20 mouse cellular contexts compared by ENCODE assay signal in genomic region chr19:33225002-33225376, GRCm38 (mm10).
DNase-seq lines count a peak whose midpoint lies in the region; ATAC-seq and TF ChIP-seq lines count a peak whose summit lies in the region.
"Had no signal": no experiment of that assay in that cellular context is flagged by ENCODE, and none has a peak within 500 bp of the region (broad histone marks: within the 10 kb centered on the region; RNA-seq: fewer than 3 reads in every experiment).

No protein-coding gene starts in this region.

- H3K27ac ChIP-seq in hindbrain, postnatal 0 days, result peak overlapping the region; percentile 49; the same call in 1 of the 2 replicates
- H3K27ac ChIP-seq in hindbrain, embryonic 14.5 days, result no peak overlapping the region
- peak overlapping the region; percentile 75 for H3K27ac ChIP-seq in midbrain, embryonic 16.5 days (ENCODE audit: low read length)
- no peak overlapping the region for H3K27ac ChIP-seq in midbrain, embryonic 14.5 days (replicated peaks; ENCODE audit: low read depth, low read length)
- peak overlapping the region; percentile 66; the same call in 1 of the 2 replicates for H3K27ac ChIP-seq in embryonic fibroblast, embryonic 13.5 days (ENCODE audit: insufficient read depth, low read length)
- H3K27ac ChIP-seq in olfactory bulb, adult 2 months (ENCODE audit: insufficient read depth, low read depth, low read length), result peak overlapping the region; percentile 13; the same call in 1 of the 2 replicates
- H3K27ac ChIP-seq in kidney, embryonic 16.5 days (ENCODE audit: low read length), result no peak overlapping the region
- H3K27ac ChIP-seq: forebrain, embryonic 13.5 days; heart, embryonic 10.5 days; hindbrain, embryonic 12.5 days had no signal

- no peak for ATAC-seq in hindbrain, postnatal 0 days
- ATAC-seq in hindbrain, embryonic 14.5 days (ENCODE audit: low FRiP score), result no peak
- ATAC-seq in midbrain, embryonic 16.5 days, result no peak
- ATAC-seq in midbrain, embryonic 14.5 days (ENCODE audit: low FRiP score, low TSS enrichment), result no peak
- no peak for ATAC-seq in kidney, embryonic 16.5 days (ENCODE audit: low FRiP score, low TSS enrichment)
- ATAC-seq: intestine, postnatal 0 days had no signal

- H3K9ac ChIP-seq in hindbrain, postnatal 0 days (replicated peaks; ENCODE audit: low read length), result no peak overlapping the region
- H3K9ac ChIP-seq in hindbrain, embryonic 14.5 days, result no peak overlapping the region
- H3K9ac ChIP-seq in midbrain, embryonic 16.5 days (ENCODE audit: low read depth, low read length), result peak overlapping the region; percentile 58; the same call in 1 of the 2 replicates
- no peak overlapping the region for H3K9ac ChIP-seq in midbrain, embryonic 14.5 days (replicated peaks; ENCODE audit: low read length)
- no peak overlapping the region for H3K9ac ChIP-seq in kidney, embryonic 16.5 days (replicated peaks; ENCODE audit: low read length)
- H3K9ac ChIP-seq: forebrain, embryonic 13.5 days; hindbrain, embryonic 12.5 days; neural tube, embryonic 15.5 days had no signal

- no peak for DNase-seq in hindbrain, postnatal 0 days (ENCODE audit: low spot score)
- no peak for DNase-seq in hindbrain, embryonic 14.5 days (ENCODE audit: low spot score)
- DNase-seq in midbrain, embryonic 14.5 days, result no peak
- DNase-seq: gastrocnemius, postnatal 36 days; kidney, postnatal 10 days; left cerebral cortex, postnatal 4 days; liver; lung, adult 18-20 months; lung, postnatal 36 days; right cerebral cortex, postnatal 14 days had no signal

- H3K4me3 ChIP-seq in hindbrain, postnatal 0 days (ENCODE audit: low read length), result no peak overlapping the region
- no peak overlapping the region for H3K4me3 ChIP-seq in hindbrain, embryonic 14.5 days (replicated peaks; ENCODE audit: low read length)
- H3K4me3 ChIP-seq in midbrain, embryonic 16.5 days (ENCODE audit: low read depth, low read length), result no peak overlapping the region
- H3K4me3 ChIP-seq in midbrain, embryonic 14.5 days (replicated peaks; ENCODE audit: low read depth, low read length), result no peak overlapping the region
- no peak overlapping the region for H3K4me3 ChIP-seq in embryonic fibroblast, embryonic 13.5 days (ENCODE audit: insufficient read depth, low read length)
- no peak overlapping the region for H3K4me3 ChIP-seq in olfactory bulb, adult 2 months (ENCODE audit: insufficient read depth, low read depth, low read length)
- H3K4me3 ChIP-seq in kidney, embryonic 16.5 days (ENCODE audit: low read length), result no peak overlapping the region
- H3K4me3 ChIP-seq: erythroblast, embryonic 14.5 days; forebrain, embryonic 13.5 days; heart, embryonic 10.5 days; hindbrain, embryonic 12.5 days; neural tube, embryonic 15.5 days had no signal

- H3K9me3 ChIP-seq in hindbrain, postnatal 0 days (ENCODE audit: low read length), result no peaks in the 10 kb centered on the region
- H3K9me3 ChIP-seq in hindbrain, embryonic 14.5 days (ENCODE audit: control insufficient read depth, low read length), result no peaks in the 10 kb centered on the region
- no peaks in the 10 kb centered on the region for H3K9me3 ChIP-seq in midbrain, embryonic 16.5 days (replicated peaks; ENCODE audit: control insufficient read depth, low read length, poor library complexity, severe bottlenecking)
- no peaks in the 10 kb centered on the region for H3K9me3 ChIP-seq in midbrain, embryonic 14.5 days (ENCODE audit: control insufficient read depth, low read length)
- H3K9me3 ChIP-seq in kidney, embryonic 16.5 days (ENCODE audit: low read length), result no peaks in the 10 kb centered on the region
- H3K9me3 ChIP-seq: forebrain, embryonic 13.5 days; heart, embryonic 10.5 days; hindbrain, embryonic 12.5 days; neural tube, embryonic 15.5 days had no signal

- H3K36me3 ChIP-seq in hindbrain, postnatal 0 days (ENCODE audit: insufficient read depth, low read length), result no peaks in the 10 kb centered on the region
- H3K36me3 ChIP-seq in hindbrain, embryonic 14.5 days (replicated peaks; ENCODE audit: control insufficient read depth, insufficient read depth), result no peaks in the 10 kb centered on the region
- H3K36me3 ChIP-seq in midbrain, embryonic 16.5 days (ENCODE audit: control insufficient read depth, insufficient read depth, low read length), result no peaks in the 10 kb centered on the region
- no peaks in the 10 kb centered on the region for H3K36me3 ChIP-seq in midbrain, embryonic 14.5 days (ENCODE audit: control insufficient read depth, insufficient read depth, low read length)
- no peaks in the 10 kb centered on the region for H3K36me3 ChIP-seq in kidney, embryonic 16.5 days (ENCODE audit: insufficient read depth, low read length)
- H3K36me3 ChIP-seq: heart, embryonic 10.5 days; hindbrain, embryonic 12.5 days; neural tube, embryonic 15.5 days had no signal

- no peaks in the 10 kb centered on the region for H3K27me3 ChIP-seq in hindbrain, postnatal 0 days (ENCODE audit: insufficient read depth, low read length)
- H3K27me3 ChIP-seq in hindbrain, embryonic 14.5 days (ENCODE audit: control insufficient read depth, insufficient read depth, low read length), result no peaks in the 10 kb centered on the region
- H3K27me3 ChIP-seq in midbrain, embryonic 16.5 days (ENCODE audit: control insufficient read depth, insufficient read depth, low read depth, low read length), result no peaks in the 10 kb centered on the region
- no peaks in the 10 kb centered on the region for H3K27me3 ChIP-seq in midbrain, embryonic 14.5 days (ENCODE audit: control insufficient read depth, insufficient read depth, low read length)
- no peaks in the 10 kb centered on the region for H3K27me3 ChIP-seq in kidney, embryonic 16.5 days (ENCODE audit: insufficient read depth, low read length)
- H3K27me3 ChIP-seq: forebrain, embryonic 13.5 days; hindbrain, embryonic 12.5 days; neural tube, embryonic 15.5 days had no signal

- H3K4me1 ChIP-seq in hindbrain, postnatal 0 days (ENCODE audit: insufficient read depth, low read length), result peaks cover 5% of the 10 kb centered on the region; the same call in 1 of the 2 replicates
- peaks cover 11% of the 10 kb centered on the region; the same call in 1 of the 2 replicates for H3K4me1 ChIP-seq in hindbrain, embryonic 14.5 days (replicated peaks; ENCODE audit: control insufficient read depth, insufficient read depth, low read length)
- peaks cover 24% of the 10 kb centered on the region for H3K4me1 ChIP-seq in midbrain, embryonic 16.5 days (ENCODE audit: control insufficient read depth, insufficient read depth, low read length)
- peaks cover 16% of the 10 kb centered on the region for H3K4me1 ChIP-seq in midbrain, embryonic 14.5 days (ENCODE audit: control insufficient read depth, insufficient read depth, low read length)
- peaks cover 2% of the 10 kb centered on the region for H3K4me1 ChIP-seq in embryonic fibroblast, embryonic 13.5 days (ENCODE audit: control insufficient read depth, insufficient read depth, low read length)
- peaks cover 10% of the 10 kb centered on the region for H3K4me1 ChIP-seq in olfactory bulb, adult 2 months (ENCODE audit: control insufficient read depth, insufficient read depth, low read length)
- peaks cover 32% of the 10 kb centered on the region for H3K4me1 ChIP-seq in kidney, embryonic 16.5 days (ENCODE audit: insufficient read depth, low read length)
- H3K4me1 ChIP-seq: heart, embryonic 10.5 days had no signal

- 0 out of 2 replicates have a peak overlapping the region, but pooled peaks have one; percentile 32 for H3K4me2 ChIP-seq in hindbrain, postnatal 0 days (ENCODE audit: low read depth, low read length)
- H3K4me2 ChIP-seq in hindbrain, embryonic 14.5 days (replicated peaks), result no peak overlapping the region
- no peak overlapping the region for H3K4me2 ChIP-seq in midbrain, embryonic 16.5 days (ENCODE audit: low read length)
- no peak overlapping the region for H3K4me2 ChIP-seq in midbrain, embryonic 14.5 days (ENCODE audit: low read length)
- no peak overlapping the region for H3K4me2 ChIP-seq in kidney, embryonic 16.5 days (replicated peaks; ENCODE audit: low read depth, low read length)
- H3K4me2 ChIP-seq: hindbrain, embryonic 12.5 days had no signal

- no peak for TF ChIP-seq CTCF in hindbrain, postnatal 0 days (IDR thresholded peaks at IDR 0.05; ENCODE audit: low read depth)
- no peak for TF ChIP-seq CTCF in embryonic fibroblast, embryonic 13.5 days (IDR thresholded peaks at IDR 0.05; ENCODE audit: borderline replicate concordance, insufficient read depth, low read length)
- TF ChIP-seq CTCF in olfactory bulb, adult 2 months (IDR thresholded peaks at IDR 0.05; ENCODE audit: insufficient read depth, low read depth, low read length), result no peak

- TF ChIP-seq POLR2A in embryonic fibroblast, embryonic 13.5 days (IDR thresholded peaks at IDR 0.05; ENCODE audit: low read depth, low read length), result no peak
- no peak for TF ChIP-seq POLR2A in olfactory bulb, adult 2 months (IDR thresholded peaks at IDR 0.05; ENCODE audit: insufficient read depth, low read depth, low read length)

- WGBS in hindbrain, postnatal 0 days, result 93% methylated on average over 9 of the region's 9 CpGs
- WGBS in hindbrain, embryonic 14.5 days, result 93% methylated on average over 9 of the region's 9 CpGs
- WGBS in midbrain, embryonic 16.5 days, result 86% methylated on average over 9 of the region's 9 CpGs
- 86% methylated on average over 9 of the region's 9 CpGs for WGBS in midbrain, embryonic 14.5 days
- WGBS in olfactory bulb, adult 2 months, result 90% methylated on average over 9 of the region's 9 CpGs
- WGBS in kidney, embryonic 16.5 days, result 85% methylated on average over 9 of the region's 9 CpGs

Comparison
In these comparisons a context has a peak if more than half of its experiments do, and no peak if none do; other contexts are left out.
1. H3K27ac ChIP-seq: peak in hindbrain, postnatal 0 days (single experiment), midbrain, embryonic 16.5 days (single experiment), embryonic fibroblast, embryonic 13.5 days (single experiment) and olfactory bulb, adult 2 months (single experiment); none in hindbrain, embryonic 14.5 days (single experiment), midbrain, embryonic 14.5 days (single experiment) and kidney, embryonic 16.5 days (single experiment).